Comparison of ENCODE assay signal across 11 mouse cellular contexts in genomic region chr13:101760953-101761352, GRCm38 (mm10). TPM values are rescaled to one million over a fixed set of nuclear protein-coding genes. Genes with fewer than 3 reads are reported as not detected.
DNase-seq lines count a peak whose midpoint lies in the region; ATAC-seq and TF ChIP-seq lines count a peak whose summit lies in the region.
"Had no signal": no experiment of that assay in that cellular context is flagged by ENCODE, and none has a peak within 500 bp of the region (broad histone marks: within the 10 kb centered on the region; RNA-seq: fewer than 3 reads in every experiment).

No protein-coding gene starts in this region.

- no peak for TF ChIP-seq RAD21 in MEL (IDR thresholded peaks at IDR 0.05; ENCODE audit: low read depth, low read length)

- ATAC-seq in kidney, embryonic 16.5 days (ENCODE audit: low FRiP score, low TSS enrichment): no peak
- 0 out of 2 replicates have a peak, but pooled peaks have one; percentile 28 for ATAC-seq in erythroblast, adult 5-6 weeks (replicated peaks; ENCODE audit: low FRiP score, poor library complexity, severe bottlenecking)
- peak; percentile 74 for ATAC-seq in liver, embryonic 16.5 days (ENCODE audit: low read depth)

- H3K27ac ChIP-seq in kidney, embryonic 16.5 days (ENCODE audit: low read length): peak overlapping the region; percentile 49; the same call in 1 of the 2 replicates
- H3K27ac ChIP-seq in MEL (ENCODE audit: control insufficient read depth, low read depth, low read length): peak overlapping the region; percentile 45
- H3K27ac ChIP-seq in liver, embryonic 16.5 days (ENCODE audit: low read length): peak overlapping the region; percentile 46; the same call in 1 of the 2 replicates
- H3K27ac ChIP-seq in cerebellum, adult 2 months (ENCODE audit: insufficient read depth, low read length): no peak overlapping the region
- H3K27ac ChIP-seq: embryonic facial prominence, embryonic 12.5 days had no signal

- no peak; a peak in 1 of 4 replicates for TF ChIP-seq POLR2A in MEL (IDR thresholded peaks at IDR 0.05; ENCODE audit: control insufficient read depth in 1 of 2, insufficient read depth in 1 of 2, low read depth in 1 of 2, low read length in 2 of 2, poor library complexity in 1 of 2)
- TF ChIP-seq POLR2A in cerebellum, adult 2 months (IDR thresholded peaks at IDR 0.05; ENCODE audit: borderline replicate concordance, insufficient read depth, low read length): no peak

- H3K9ac ChIP-seq in kidney, embryonic 16.5 days (replicated peaks; ENCODE audit: low read length): no peak overlapping the region
- H3K9ac ChIP-seq in MEL (ENCODE audit: control insufficient read depth, low read depth, low read length, poor library complexity, severe bottlenecking): no peak overlapping the region
- H3K9ac ChIP-seq in liver, embryonic 16.5 days (ENCODE audit: low read depth, low read length): peak overlapping the region; percentile 27; the same call in 1 of the 2 replicates
- H3K9ac ChIP-seq: embryonic facial prominence, embryonic 12.5 days had no signal

- DNase-seq in kidney, adult 11 months: no peak
- DNase-seq in MEL (ENCODE audit: low read depth, low spot score): peak; percentile 78
- no peak for DNase-seq in adrenal gland, postnatal 25 days
- DNase-seq in cerebellum, adult 2 months: no peak
- DNase-seq: midbrain, embryonic 14.5 days; retina, postnatal 1 day; thymus, adult 18-20 months had no signal

- H3K4me3 ChIP-seq in kidney, embryonic 16.5 days (ENCODE audit: low read length): no peak overlapping the region
- peak overlapping the region in 1 of 2 experiments; percentile 2; a peak in 1 of 4 replicates for H3K4me3 ChIP-seq in MEL (ENCODE audit: control insufficient read depth in 1 of 2, insufficient read depth in 1 of 2, low read depth in 2 of 2, low read length in 2 of 2)
- peak overlapping the region; percentile 14; the same call in 1 of the 2 replicates for H3K4me3 ChIP-seq in liver, embryonic 16.5 days (ENCODE audit: low read depth, low read length)
- H3K4me3 ChIP-seq in cerebellum, adult 2 months (replicated peaks; ENCODE audit: insufficient read depth, low read depth, low read length): no peak overlapping the region
- H3K4me3 ChIP-seq: embryonic facial prominence, embryonic 12.5 days had no signal

- whole genome bisulfite sequencing in kidney, embryonic 16.5 days: 66% methylated on average over 3 of the region's 3 CpGs
- WGBS in liver, embryonic 16.5 days (ENCODE audit: insufficient replicate concordance): 32% methylated on average over 3 of the region's 3 CpGs
- 88% methylated on average over 3 of the region's 3 CpGs for WGBS in cerebellum, adult 2 months

- 0 out of 2 replicates have a peak, but pooled peaks cover 16% of the 10 kb centered on the region for H3K36me3 ChIP-seq in kidney, embryonic 16.5 days (ENCODE audit: insufficient read depth, low read length)
- peaks cover 20 to 47% of the 10 kb centered on the region in 2 experiments for H3K36me3 ChIP-seq in MEL (ENCODE audit: control insufficient read depth in 1 of 2, insufficient read depth in 2 of 2, low read length in 2 of 2)
- H3K36me3 ChIP-seq in liver, embryonic 16.5 days (ENCODE audit: control insufficient read depth, insufficient read depth): peaks cover 9% of the 10 kb centered on the region

- peaks cover under 1% of the 10 kb centered on the region; the same call in 1 of the 2 replicates for H3K9me3 ChIP-seq in kidney, embryonic 16.5 days (ENCODE audit: low read length)
- no peaks in the 10 kb centered on the region for H3K9me3 ChIP-seq in MEL (replicated peaks; ENCODE audit: insufficient read depth, low read length)
- no peaks in the 10 kb centered on the region for H3K9me3 ChIP-seq in liver, embryonic 16.5 days (replicated peaks; ENCODE audit: control insufficient read depth, low read length)
- H3K9me3 ChIP-seq: embryonic facial prominence, embryonic 12.5 days had no signal

- peaks cover 84% of the 10 kb centered on the region for H3K4me1 ChIP-seq in kidney, embryonic 16.5 days (ENCODE audit: insufficient read depth, low read length)
- peaks cover 18 to 38% of the 10 kb centered on the region in 2 experiments for H3K4me1 ChIP-seq in MEL (ENCODE audit: control insufficient read depth in 1 of 2, insufficient read depth in 2 of 2, low read length in 2 of 2)
- H3K4me1 ChIP-seq in liver, embryonic 16.5 days (ENCODE audit: control insufficient read depth, low read depth, low read length): peaks cover 63% of the 10 kb centered on the region
- H3K4me1 ChIP-seq in cerebellum, adult 2 months (ENCODE audit: control insufficient read depth, insufficient read depth, low read length): peaks cover 15% of the 10 kb centered on the region

- no peak overlapping the region; the same call in 1 of the 2 replicates for H3K4me2 ChIP-seq in kidney, embryonic 16.5 days (replicated peaks; ENCODE audit: low read depth, low read length)
- H3K4me2 ChIP-seq in liver, embryonic 16.5 days (ENCODE audit: low read depth, low read length): peak overlapping the region; percentile 50
- H3K4me2 ChIP-seq: embryonic facial prominence, embryonic 12.5 days had no signal

- H3K79me2 ChIP-seq in MEL (ENCODE audit: control insufficient read depth, insufficient read depth, low read length, poor library complexity): peaks cover 77% of the 10 kb centered on the region

- TF ChIP-seq CTCF in MEL (IDR thresholded peaks at IDR 0.05 in 2 of 3, conservative IDR thresholded peaks at IDR 0.05 in 1 of 3; ENCODE audit: control insufficient read depth in 1 of 3, insufficient read depth in 1 of 3, low read depth in 2 of 3, low read length in 3 of 3, poor library complexity in 1 of 3, severe bottlenecking in 1 of 3): no peak
- TF ChIP-seq CTCF in cerebellum, adult 2 months (IDR thresholded peaks at IDR 0.05; ENCODE audit: borderline replicate concordance, insufficient read depth, low read depth, low read length): no peak

- peak; percentile 77 to 78 for TF ChIP-seq EP300 in MEL (IDR thresholded peaks at IDR 0.05; ENCODE audit: low read depth in 1 of 2, low read length in 2 of 2)

- no peaks in the 10 kb centered on the region for H3K27me3 ChIP-seq in kidney, embryonic 16.5 days (ENCODE audit: insufficient read depth, low read length)
- H3K27me3 ChIP-seq in MEL (ENCODE audit: control insufficient read depth in 1 of 2, insufficient read depth in 2 of 2, low read length in 2 of 2): no peaks in the 10 kb centered on the region
- no peaks in the 10 kb centered on the region for H3K27me3 ChIP-seq in liver, embryonic 16.5 days (ENCODE audit: control insufficient read depth, insufficient read depth, low read depth, low read length)
- no peaks in the 10 kb centered on the region for H3K27me3 ChIP-seq in cerebellum, adult 2 months (ENCODE audit: control insufficient read depth, insufficient read depth, low read length)
- H3K27me3 ChIP-seq: embryonic facial prominence, embryonic 12.5 days had no signal

TF ChIP-seq in MEL, 35 proteins besides CTCF, POLR2A, EP300 and RAD21 (continues in another document):
- TF ChIP-seq BHLHE40 (IDR thresholded peaks at IDR 0.05; ENCODE audit: borderline replicate concordance, low read depth, low read length): peak; percentile 81; the same call in 1 of the 2 replicates
- TF ChIP-seq KAT2A (conservative IDR thresholded peaks at IDR 0.05; ENCODE audit: low read depth, low read length): no peak
- TF ChIP-seq MYC (IDR thresholded peaks at IDR 0.05; ENCODE audit: low read depth, low read length): no peak; the same call in 1 of the 2 replicates
- peak; percentile 94 for TF ChIP-seq SIN3A (IDR thresholded peaks at IDR 0.05; ENCODE audit: low read length)
- no peak for TF ChIP-seq E2F4 (IDR thresholded peaks at IDR 0.05; ENCODE audit: borderline replicate concordance, low read depth, low read length)
- 0 out of 2 replicates have a peak, but pooled peaks have one; percentile 37 for TF ChIP-seq TBP (IDR thresholded peaks at IDR 0.05; ENCODE audit: low read depth, low read length)
- TF ChIP-seq POLR2AphosphoS5 (IDR thresholded peaks at IDR 0.05; ENCODE audit: borderline replicate concordance, low read depth, low read length): no peak
- no peak for TF ChIP-seq NELFE (IDR thresholded peaks at IDR 0.05; ENCODE audit: low read depth, low read length)
- TF ChIP-seq TCF12 (IDR thresholded peaks at IDR 0.05; ENCODE audit: low read depth, low read length): peak; percentile 85
- peak; percentile 30; the same call in 1 of the 2 replicates for TF ChIP-seq ZKSCAN1 (IDR thresholded peaks at IDR 0.05; ENCODE audit: low read depth, low read length)
- TF ChIP-seq MAFK (IDR thresholded peaks at IDR 0.05; ENCODE audit: borderline replicate concordance, low read depth, low read length): peak; percentile 53; the same call in 1 of the 2 replicates
- peak; percentile 91 for TF ChIP-seq GATA1 (IDR thresholded peaks at IDR 0.05; ENCODE audit: low read depth, low read length)
- TF ChIP-seq UBTF (IDR thresholded peaks at IDR 0.05; ENCODE audit: borderline replicate concordance, insufficient read depth, low read depth, low read length): no peak
- peak; percentile 81 for TF ChIP-seq MXI1 (IDR thresholded peaks at IDR 0.05; ENCODE audit: low read depth, low read length)
- TF ChIP-seq SMC3 (IDR thresholded peaks at IDR 0.05; ENCODE audit: low read depth, low read length): no peak
- TF ChIP-seq USF1 (IDR thresholded peaks at IDR 0.05; ENCODE audit: low read depth, low read length): peak; percentile 92
- TF ChIP-seq ZNF384 (IDR thresholded peaks at IDR 0.05; ENCODE audit: low read depth, low read length): no peak
- TF ChIP-seq ETS1 (IDR thresholded peaks at IDR 0.05; ENCODE audit: low read depth, low read length): peak; percentile 92
- TF ChIP-seq MAZ (IDR thresholded peaks at IDR 0.05; ENCODE audit: low read depth, low read length): no peak; the same call in 1 of the 2 replicates
- peak; percentile 9 to 58; a peak in 1 of 4 replicates for TF ChIP-seq USF2 (IDR thresholded peaks at IDR 0.05; ENCODE audit: borderline replicate concordance in 1 of 2, insufficient read depth in 1 of 2, low read depth in 1 of 2, low read length in 2 of 2)
- TF ChIP-seq CHD1 (IDR thresholded peaks at IDR 0.05; ENCODE audit: low read depth, low read length): no peak
- TF ChIP-seq TAL1 (IDR thresholded peaks at IDR 0.05; ENCODE audit: low read length): peak; percentile 76

RNA-seq across cellular contexts. Expression of gene Pik3r1, which starts 7.1 kb away (rescaled TPM):
- polyA plus RNA-seq in kidney, embryonic 16.5 days (2015; fragmentation: Nextera tagmentation; extraction: Ambion mirVana): 38.0 and 42.3 TPM in 2 replicates
- 41.4 TPM in 2 replicates for total RNA-seq in MEL (2012; rRNA removed)
- polyA plus RNA-seq in MEL (2012; ENCODE audit: insufficient read depth in 1 of 2, insufficient read length in 2 of 2, low read depth in 1 of 2, low replicate concordance in 2 of 2, missing spikeins in 1 of 2): 100 to 1,000 TPM in 1 of 2 experiments, 10 to 100 TPM in 1; 23.8 to 116 TPM
- 251 and 274 TPM in 2 replicates for total RNA-seq in erythroblast, adult 5-6 weeks (2015; ENCODE audit: low replicate concordance)
- total RNA-seq in erythroblast, adult 5-6 weeks (2017; ENCODE audit: low replicate concordance): 546 and 697 TPM in 2 replicates
- 18.4 and 18.6 TPM in 2 replicates for polyA plus RNA-seq in liver, embryonic 16.5 days (2015; fragmentation: Nextera tagmentation; extraction: Ambion mirVana)
- total RNA-seq in adrenal gland, postnatal 25 days (2021): 130 and 193 TPM in 2 replicates
- 44.9 and 51.6 TPM in 2 replicates for polyA plus RNA-seq in cerebellum, adult 2 months (2012; rRNA removed)
